Mouse (Mus musculus) inflammation-experienced regulatory T-cells, adult 6 months (primary cell): ENCODE results near the gene Rac1. TPM values are rescaled to one million over a fixed set of nuclear protein-coding genes. Genes with fewer than 3 reads are reported as not detected.
"Not testable (repeated sequence)": the region's sequence is repeated elsewhere in the genome, so short reads cannot be mapped to it uniquely, and the experiment has no call there.

Source experiments
- ATAC-seq: one replicate; pipeline ENCODE4 v1.8.0; 2017
- polyA plus RNA-seq, 3 experiments: library from polyadenylated mRNA; unstranded; fragments of 100-300 nt; shearing (Covaris generic); gene quantifications; one replicate each; pipeline ENCODE4 v1.2.1; 2017

The Rac1 gene
- polyA plus RNA-seq, 3 experiments from 2014 or later = 57.1 to 67.7 (median 60.8) TPM

- ATAC-seq = no peak
These were observed 2.2 kb downstream of the Rac1 start for GRCm38 (mm10) chr5:143525454-143526225.

DNA sequence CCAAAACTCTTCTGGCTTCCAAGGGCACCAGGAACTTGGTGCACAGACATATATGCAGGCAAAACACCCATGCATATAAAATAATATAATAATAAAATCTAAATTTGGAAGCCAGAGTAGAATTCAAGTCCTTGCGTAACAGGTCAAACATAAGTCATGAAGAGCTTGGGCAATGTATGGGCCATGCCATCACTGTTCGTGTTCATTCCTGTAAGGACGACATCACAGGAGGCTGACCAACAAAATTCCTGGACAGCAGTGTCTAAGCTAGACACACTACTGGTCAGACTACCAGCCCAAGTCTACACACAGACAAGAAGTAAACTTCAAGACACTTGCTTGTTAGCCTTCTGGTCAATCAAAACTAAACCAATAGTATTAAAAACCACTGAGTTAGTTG lies 5.0 kb downstream of the Rac1 start:
- ATAC-seq = no peak

- peak; percentile 53 for ATAC-seq
These were observed 7.4 kb downstream of the Rac1 start for GRCm38 (mm10) chr5:143520415-143520814.

GRCm38 (mm10) chr5:143518045-143518591 lies 9.7 kb downstream of the Rac1 start:
- ATAC-seq = peak; percentile 70

- no peak for ATAC-seq
These were observed 10.4 kb downstream of the Rac1 start for GRCm38 (mm10) chr5:143517436-143517835.

DNA sequence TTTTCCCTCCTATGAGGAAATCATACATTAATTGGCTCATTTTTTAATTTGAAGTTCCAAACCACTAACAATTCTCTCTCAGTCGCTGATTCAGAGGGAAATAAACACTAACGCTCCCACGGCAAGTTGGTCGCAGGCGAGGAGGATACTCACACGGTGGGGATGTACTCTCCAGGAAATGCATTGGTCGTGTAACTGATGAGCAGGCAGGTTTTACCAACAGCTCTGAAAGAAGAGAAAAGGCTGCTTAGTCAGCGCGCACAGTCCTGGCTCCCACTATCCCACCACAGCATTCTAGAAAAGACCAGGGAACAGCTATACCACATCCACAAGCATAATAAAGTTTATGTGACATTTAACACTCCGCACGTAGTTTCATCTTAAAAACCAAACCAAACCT lies 10.8 kb downstream of the Rac1 start:
- ATAC-seq = no peak

GRCm38 (mm10) chr5:143514878-143515277 lies 13.0 kb downstream of the Rac1 start:
- no peak for ATAC-seq

DNA sequence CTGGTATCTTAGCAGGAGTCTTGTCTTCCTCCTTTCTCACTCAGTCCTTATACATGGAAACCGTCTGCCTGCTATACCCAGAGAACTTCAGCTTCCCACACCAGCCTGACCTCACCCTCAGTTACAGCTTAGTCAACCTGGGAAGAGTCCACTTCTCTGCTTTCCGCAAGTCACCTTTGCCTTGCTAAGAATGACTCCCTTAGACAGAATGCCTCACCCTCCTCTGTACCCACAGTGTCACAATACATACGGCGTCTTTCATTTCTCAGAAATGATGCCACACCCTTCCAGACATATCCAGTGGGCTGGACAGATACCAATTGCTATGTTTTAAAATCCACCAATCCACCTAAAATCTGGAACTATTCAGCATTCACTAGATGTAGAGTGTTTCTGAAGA lies 15.5 kb downstream of the Rac1 start:
- ATAC-seq = no peak

- ATAC-seq = no peak
These were observed 16.3 kb downstream of the Rac1 start for GRCm38 (mm10) chr5:143511577-143511976.

DNA sequence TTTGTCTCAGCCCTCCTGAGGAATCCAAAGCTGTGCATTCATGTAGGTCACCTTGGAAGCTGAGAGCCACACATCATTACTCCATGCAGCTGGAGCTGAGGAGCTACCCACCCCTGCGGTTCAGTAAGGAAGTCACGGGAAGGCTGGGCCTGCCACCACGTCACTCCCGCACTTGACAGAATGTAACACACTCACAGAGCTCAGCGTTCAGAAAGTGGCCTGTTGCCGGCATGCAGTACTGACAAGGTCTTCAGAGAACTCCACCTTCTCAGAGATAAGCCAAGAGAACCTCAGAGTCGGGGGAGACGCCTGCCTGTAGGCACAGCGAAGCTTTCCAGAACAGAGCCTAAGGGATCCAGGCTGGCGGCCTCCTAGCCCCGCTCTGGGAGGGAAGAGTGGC lies 18.1 kb downstream of the Rac1 start:
- no peak for ATAC-seq

DNA sequence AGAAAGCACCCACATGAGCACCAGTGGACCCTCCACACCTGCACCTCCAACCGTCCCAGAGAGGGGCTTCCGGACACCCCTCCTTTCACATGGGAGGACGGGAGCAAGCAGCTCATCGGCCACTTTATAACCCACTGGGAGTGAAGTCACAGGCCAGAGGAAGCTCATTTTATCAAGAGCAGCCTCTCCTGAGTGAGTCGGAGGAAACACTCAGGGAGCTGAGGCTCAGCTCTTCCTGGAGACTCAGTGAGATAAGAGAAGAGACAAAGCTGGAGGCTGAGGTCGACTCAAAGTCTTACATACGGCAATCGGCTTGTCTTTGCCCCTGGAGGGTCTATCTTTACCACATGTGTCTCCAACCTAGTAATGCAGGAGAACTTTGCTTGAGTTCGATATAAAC lies 18.5 kb downstream of the Rac1 start:
- ATAC-seq = no peak

DNA sequence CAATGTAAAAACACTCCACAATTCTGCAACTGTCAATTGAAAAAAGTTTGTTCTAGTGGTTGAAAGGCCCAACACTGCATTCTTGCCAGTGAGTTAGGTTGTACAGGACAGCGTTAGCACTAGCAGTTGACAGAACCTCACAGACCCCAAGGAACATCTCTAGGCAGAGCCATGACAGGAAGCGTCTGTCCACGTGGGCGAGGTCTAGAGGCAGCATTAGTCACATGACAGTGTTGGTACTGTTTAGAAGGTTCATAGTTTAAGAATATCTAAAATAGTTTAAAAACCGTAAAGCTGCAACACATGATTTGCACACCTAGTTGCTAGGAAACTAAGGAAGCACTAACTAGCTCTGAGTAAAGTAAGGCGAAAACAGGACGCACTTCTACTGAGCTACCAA lies 22.3 kb downstream of the Rac1 start:
- ATAC-seq = peak; percentile 53

- no peak for ATAC-seq
These were observed 22.8 kb downstream of the Rac1 start for GRCm38 (mm10) chr5:143505056-143505455.

DNA sequence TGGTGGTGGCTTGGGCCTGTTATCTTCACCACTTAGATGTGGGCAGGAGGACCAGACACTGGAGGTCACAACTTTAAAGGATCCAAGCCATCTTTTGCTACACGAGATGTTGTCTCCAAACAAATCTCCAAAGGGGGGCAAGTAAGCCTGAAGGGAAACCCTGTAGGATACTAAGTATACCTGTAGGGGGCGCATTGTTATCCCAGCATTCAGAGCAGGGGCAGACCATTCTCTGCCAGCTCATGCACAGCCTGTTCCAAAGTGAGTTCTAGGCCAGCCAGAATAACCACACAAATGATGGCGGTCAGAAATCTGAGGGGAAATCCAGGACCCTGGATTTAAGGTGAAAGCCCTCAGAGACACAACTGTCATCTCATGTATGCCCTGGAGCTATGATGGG lies 23.4 kb downstream of the Rac1 start:
- peak; percentile 53 for ATAC-seq

- no peak for ATAC-seq
These were observed 24.1 kb downstream of the Rac1 start for GRCm38 (mm10) chr5:143503740-143504139.

- ATAC-seq = no peak
These were observed 24.8 kb downstream of the Rac1 start for GRCm38 (mm10) chr5:143502899-143503557.

GRCm38 (mm10) chr5:143501649-143502048 lies 26.2 kb downstream of the Rac1 start:
- ATAC-seq = no peak

- no peak for ATAC-seq
These were observed 26.7 kb downstream of the Rac1 start for GRCm38 (mm10) chr5:143501140-143501539.

DNA sequence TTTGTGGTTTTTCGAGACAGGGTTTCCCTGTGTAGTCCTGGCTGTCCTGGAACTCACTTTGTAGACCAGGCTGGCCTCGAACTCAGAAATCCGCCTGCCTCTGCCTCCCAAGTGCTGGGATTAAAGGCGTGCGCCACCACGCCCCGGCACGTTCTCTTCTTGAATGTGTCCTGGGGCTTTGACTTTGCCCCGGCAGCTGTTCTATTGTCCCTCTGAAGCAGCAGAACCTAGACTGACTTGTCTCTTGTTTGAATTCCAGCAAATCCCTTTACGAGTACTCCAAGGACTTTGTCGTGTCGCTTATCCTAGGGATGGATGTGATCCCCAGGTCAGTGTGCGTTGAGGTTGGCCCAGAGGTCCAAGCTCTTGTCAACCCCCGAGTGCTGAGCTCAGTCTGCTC lies 27.1 kb downstream of the Rac1 start:
- not testable (repeated sequence) for ATAC-seq

DNA sequence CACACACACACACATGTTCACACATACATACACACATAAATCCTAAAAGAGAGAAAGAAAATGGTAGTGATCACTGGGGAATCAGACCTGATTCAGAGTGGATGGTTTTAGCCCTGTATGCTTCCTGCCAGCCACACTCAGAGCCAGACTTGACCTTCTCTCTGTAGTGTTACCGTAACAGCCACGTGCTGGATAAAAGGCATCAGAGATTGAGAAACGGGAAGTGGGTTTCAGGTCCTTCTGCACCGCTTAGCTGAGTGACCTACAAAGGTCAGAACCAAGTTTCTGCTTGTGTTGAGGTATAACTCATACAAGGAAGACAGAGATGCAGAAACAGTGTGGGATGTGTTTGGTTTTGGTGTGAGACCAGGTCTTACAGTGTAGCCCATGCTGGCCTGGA lies 28.1 kb downstream of the Rac1 start:
- ATAC-seq = peak; percentile 44

GRCm38 (mm10) chr5:143499197-143499596 lies 28.6 kb downstream of the Rac1 start:
- no peak for ATAC-seq

GRCm38 (mm10) chr5:143497451-143497850 lies 30.4 kb downstream of the Rac1 start:
- no peak for ATAC-seq

- ATAC-seq = no peak
These were observed 32.1 kb downstream of the Rac1 start for GRCm38 (mm10) chr5:143495708-143496107.

DNA sequence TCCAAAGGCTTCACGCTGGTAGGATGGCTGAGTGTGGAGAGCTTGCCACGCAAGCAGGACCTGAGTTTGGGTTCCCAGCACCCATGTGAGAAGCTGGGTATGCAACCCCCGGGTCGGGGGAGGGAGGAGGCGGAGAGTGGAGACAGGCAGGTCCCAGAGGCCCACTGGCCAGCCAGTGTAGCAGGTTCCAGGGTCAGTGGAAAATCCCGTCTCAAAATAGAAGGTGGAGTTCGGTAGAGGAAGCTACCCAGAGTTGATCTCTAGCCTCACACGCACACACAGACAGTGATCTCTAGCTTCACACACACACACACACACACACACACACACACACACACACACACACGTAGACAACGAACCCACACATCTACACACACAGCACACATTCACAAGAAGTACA lies 34.7 kb downstream of the Rac1 start:
- no peak for ATAC-seq
